Mouse (Mus musculus) brain, adult 2 months (tissue): ENCODE measurements at regions not wholly inside any gene's neighbourhood (a gene's known extent, or its start where the extent isn't known, plus 50 kb on each side); places are given as distances from the start of the nearest gene placed in this dataset.
A peak's percentile ranks its signal among the peaks of the same experiment; 100 is the strongest.

Experiments
- DNase-seq: peaks from one replicate; pipeline ENCODE4 v3.0.0; 2011; ENCODE audit warnings: low read depth, low spot score

- no peak for DNase-seq
These were observed 64.5 kb upstream of the Lmo2 start for GRCm38 (mm10) chr2:103893159-103893740.

GRCm38 (mm10) chr2:103893805-103894204 is 64.0 kb upstream of the Lmo2 start:
- no peak for DNase-seq

- DNase-seq, result no peak
These were observed 62.7 kb upstream of the Lmo2 start for GRCm38 (mm10) chr2:103894981-103895676.

- no peak for DNase-seq
These were observed 61.6 kb upstream of the Lmo2 start for GRCm38 (mm10) chr2:103896160-103896559.

- no peak for DNase-seq
These were observed 61.0 kb upstream of the Lmo2 start for GRCm38 (mm10) chr2:103896814-103897213.

- DNase-seq, result no peak
These were observed 58.1 kb upstream of the Lmo2 start for GRCm38 (mm10) chr2:103899713-103900112.

- DNase-seq, result no peak
These were observed 57.4 kb upstream of the Lmo2 start for GRCm38 (mm10) chr2:103900384-103900783.

GRCm38 (mm10) chr2:103901457-103901856 is 56.3 kb upstream of the Lmo2 start:
- peak; percentile 36 for DNase-seq

GRCm38 (mm10) chr2:103902777-103903176 is 55.0 kb upstream of the Lmo2 start:
- no peak for DNase-seq

GRCm38 (mm10) chr2:103905681-103906080 is 52.1 kb upstream of the Lmo2 start:
- no peak for DNase-seq

- no peak for DNase-seq
These were observed 51.1 kb upstream of the Lmo2 start for GRCm38 (mm10) chr2:103906581-103907184.
